Comparison of ENCODE assay signal across 8 mouse cellular contexts in the genomic region with DNA sequence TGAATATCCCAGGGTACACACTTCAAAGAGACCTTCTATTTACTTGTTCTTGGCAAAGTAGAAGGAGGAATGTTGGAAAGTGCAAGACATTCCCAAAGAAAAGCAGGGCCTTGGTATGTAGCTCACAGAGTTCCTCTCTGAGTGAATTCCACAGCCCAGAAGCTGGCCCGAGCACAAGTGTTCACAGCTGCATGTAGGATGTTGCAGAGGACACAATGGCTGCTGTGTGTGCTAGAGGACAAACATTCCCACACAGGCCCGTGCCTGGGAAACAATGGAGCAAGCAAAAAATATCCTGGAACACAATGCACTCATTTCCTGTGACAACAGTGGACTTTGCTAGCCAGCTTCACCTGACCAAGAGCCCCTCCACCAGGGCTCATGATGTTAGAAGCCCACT. TPM values are rescaled to one million over a fixed set of nuclear protein-coding genes. Genes with fewer than 3 reads are reported as not detected.
A peak's percentile ranks its signal among the peaks of the same experiment; 100 is the strongest.
DNase-seq lines count a peak whose midpoint lies in the region; ATAC-seq and TF ChIP-seq lines count a peak whose summit lies in the region.

No protein-coding gene starts in this region.

- TF ChIP-seq POLR2A in brain, embryonic 14.5 days (IDR thresholded peaks at IDR 0.05; ENCODE audit: borderline replicate concordance, extremely low read depth, insufficient read depth, insufficient read length, poor library complexity, severe bottlenecking), result no peak

- 0 out of 2 replicates have a peak overlapping the region, but pooled peaks have one; percentile 8 for H3K27ac ChIP-seq in hindbrain, embryonic 13.5 days
- H3K27ac ChIP-seq in hindbrain, embryonic 11.5 days (ENCODE audit: low read depth, low read length), result no peak overlapping the region

- DNase-seq in hindbrain, embryonic 11.5 days (ENCODE audit: low spot score), result no peak
- peak; percentile 38 for DNase-seq in brain, embryonic 14.5 days (ENCODE audit: low read depth)
- DNase-seq in heart, postnatal 14 days, result peak; percentile 57 to 65
- peak; percentile 68 for DNase-seq in lung, postnatal 10 days
- DNase-seq in adrenal gland, adult (ENCODE audit: inconsistent age in 2 of 2, low spot score in 1 of 2), result no peak
- no peak for DNase-seq in urinary bladder, adult 2 months (ENCODE audit: low spot score)

- no peaks in the 10 kb centered on the region for H3K36me3 ChIP-seq in hindbrain, embryonic 13.5 days
- H3K36me3 ChIP-seq in hindbrain, embryonic 11.5 days (ENCODE audit: control insufficient read depth, insufficient read depth, low read length), result no peaks in the 10 kb centered on the region

- no peaks in the 10 kb centered on the region for H3K9me3 ChIP-seq in hindbrain, embryonic 13.5 days
- H3K9me3 ChIP-seq in hindbrain, embryonic 11.5 days (ENCODE audit: control insufficient read depth, low read length), result no peaks in the 10 kb centered on the region

- no peak overlapping the region for H3K9ac ChIP-seq in hindbrain, embryonic 13.5 days
- H3K9ac ChIP-seq in hindbrain, embryonic 11.5 days (ENCODE audit: low read depth, low read length), result no peak overlapping the region

- no peak overlapping the region for H3K4me3 ChIP-seq in hindbrain, embryonic 13.5 days
- H3K4me3 ChIP-seq in hindbrain, embryonic 11.5 days (ENCODE audit: low read depth, low read length), result no peak overlapping the region

- 29% methylated on average over 2 of the region's 2 CpGs for WGBS in hindbrain, embryonic 13.5 days
- 45% methylated on average over 2 of the region's 2 CpGs for WGBS in hindbrain, embryonic 11.5 days

- no peaks in the 10 kb centered on the region for H3K4me1 ChIP-seq in hindbrain, embryonic 13.5 days (replicated peaks)
- no peaks in the 10 kb centered on the region for H3K4me1 ChIP-seq in hindbrain, embryonic 11.5 days (replicated peaks; ENCODE audit: control insufficient read depth, insufficient read depth, low read length)

- no peak for ATAC-seq in hindbrain, embryonic 13.5 days (ENCODE audit: low FRiP score)
- no peak for ATAC-seq in hindbrain, embryonic 11.5 days (ENCODE audit: low FRiP score)
- ATAC-seq in granulocyte monocyte progenitor cell, adult 5-6 weeks (replicated peaks; ENCODE audit: poor library complexity, severe bottlenecking), result no peak

- no peaks in the 10 kb centered on the region for H3K27me3 ChIP-seq in hindbrain, embryonic 13.5 days
- no peaks in the 10 kb centered on the region for H3K27me3 ChIP-seq in hindbrain, embryonic 11.5 days (ENCODE audit: control insufficient read depth, insufficient read depth, low read length)

- TF ChIP-seq CTCF in brain, embryonic 14.5 days (IDR thresholded peaks at IDR 0.05; ENCODE audit: borderline replicate concordance, extremely low read depth, insufficient read depth, insufficient read length), result no peak

- intact Hi-C loops in heart, postnatal 14 days (cut with DNase I), result no loop called here

- H3K4me2 ChIP-seq in hindbrain, embryonic 13.5 days, result no peak overlapping the region
- H3K4me2 ChIP-seq in hindbrain, embryonic 11.5 days (replicated peaks; ENCODE audit: low read depth, low read length), result no peak overlapping the region

RNA-seq across cellular contexts. Expression of gene Arhgap21, which starts 59.9 kb away (rescaled TPM):
- 35.6 and 41.1 TPM in 2 replicates for polyA plus RNA-seq in hindbrain, embryonic 13.5 days (2015; fragmentation: Nextera tagmentation; extraction: Ambion mirVana)
- polyA plus RNA-seq in hindbrain, embryonic 11.5 days (2014; fragmentation: Nextera tagmentation; extraction: Ambion mirVana), result 56.8 and 69.4 TPM in 2 replicates
- 62.6 and 107 TPM in 2 replicates for polyA plus RNA-seq in brain, embryonic 14.5 days (2012; rRNA removed)
- 10 to 100 TPM; 84.5 to 91.7 TPM for total RNA-seq in heart, postnatal 14 days (2021)
- 14.5 and 25.7 TPM in 2 replicates for polyA plus RNA-seq in urinary bladder, adult 2 months (2012; rRNA removed)
- 40.6 and 58.6 TPM in 2 replicates for total RNA-seq in granulocyte monocyte progenitor cell, adult 5-6 weeks (2014; fragmentation: Nextera tagmentation)
- total RNA-seq in granulocyte monocyte progenitor cell, adult 5-6 weeks (2017), result 18.4 and 28.1 TPM in 2 replicates

Comparison
In these comparisons a context has a peak if more than half of its experiments do, and no peak if none do; other contexts are left out.
1. DNase-seq: peak in brain, embryonic 14.5 days (single experiment), heart, postnatal 14 days (2 of 2) and lung, postnatal 10 days (single experiment); none in hindbrain, embryonic 11.5 days (single experiment), adrenal gland, adult (0 of 2) and urinary bladder, adult 2 months (single experiment).